Mouse (Mus musculus) intestine, postnatal 0 days (tissue): Measurements from ENCODE around the gene Gm21936. TPM values are rescaled to one million over a fixed set of nuclear protein-coding genes. Genes with fewer than 3 reads are reported as not detected.
"Not testable (repeated sequence)": the region's sequence is repeated elsewhere in the genome, so short reads cannot be mapped to it uniquely, and the experiment has no call there.

Experiments
- ATAC-seq: fragments of 200-750 bp; cut with Nextera tagmentation; 2 replicates; pipeline ENCODE4 v1.8.0; 2017; ENCODE audit warnings: mild to moderate bottlenecking, moderate TSS enrichment, moderate library complexity
- H3K27ac ChIP-seq: fragments of 300-500 bp; sonication (generic); 2 replicates; pipeline ENCODE4 v1.5.1; 2014; ENCODE audit warnings: mild to moderate bottlenecking, low read depth, low read length, moderate library complexity
- H3K27me3 ChIP-seq: fragments of 300-500 bp; sonication (generic); replicated peaks from 2 replicates; pipeline ENCODE4 v1.6.1; 2014; ENCODE audit warnings: low read length, mixed read lengths; ENCODE audit not compliant: control insufficient read depth, insufficient read depth
- H3K36me3 ChIP-seq: fragments of 300-500 bp; sonication (generic); 2 replicates; pipeline ENCODE4 v1.6.1; 2014; ENCODE audit warnings: mild to moderate bottlenecking, moderate library complexity; ENCODE audit not compliant: control insufficient read depth, insufficient read depth
- H3K4me1 ChIP-seq: fragments of 300-500 bp; sonication (generic); replicated peaks from 2 replicates; pipeline ENCODE4 v1.6.1; 2014; ENCODE audit warnings: antibody characterized with exemption, low read length, mixed read lengths; ENCODE audit not compliant: control insufficient read depth, insufficient read depth
- H3K4me2 ChIP-seq: fragments of 300-500 bp; sonication (generic); replicated peaks from 2 replicates; pipeline ENCODE4 v1.6.1; 2014; ENCODE audit warnings: low read depth, mild to moderate bottlenecking, moderate library complexity
- H3K4me3 ChIP-seq: fragments of 300-500 bp; sonication (generic); 2 replicates; pipeline ENCODE4 v1.5.1; 2014; ENCODE audit warnings: low read depth, low read length
- H3K9ac ChIP-seq: fragments of 300-500 bp; sonication (generic); 2 replicates; pipeline ENCODE4 v1.6.1; 2014; ENCODE audit warnings: mild to moderate bottlenecking, low read depth, low read length
- H3K9me3 ChIP-seq: fragments of 300-500 bp; sonication (generic); 2 replicates; pipeline ENCODE4 v1.6.1; 2016; ENCODE audit warnings: mixed run types; ENCODE audit not compliant: control insufficient read depth
- WGBS: fragments of 180-500 bp; shearing (Covaris S2); extraction: QIAGEN DNeasy Blood & Tissue Kit; methylation state at CpG from one replicate; pipeline ENCODE4 v1.1.7; 2014; 5-methylcytosine and 5-hydroxymethylcytosine counted together
- polyA plus RNA-seq: library from polyadenylated mRNA; unstranded; fragments of >200 nt; fragmentation: Nextera tagmentation; extraction: Ambion mirVana; gene quantifications from 2 replicates; pipeline ENCODE4 v1.2.1, GENCODE M21; 2015

The Gm21936 gene
- polyA plus RNA-seq, result not detected in 2 replicates

DNA sequence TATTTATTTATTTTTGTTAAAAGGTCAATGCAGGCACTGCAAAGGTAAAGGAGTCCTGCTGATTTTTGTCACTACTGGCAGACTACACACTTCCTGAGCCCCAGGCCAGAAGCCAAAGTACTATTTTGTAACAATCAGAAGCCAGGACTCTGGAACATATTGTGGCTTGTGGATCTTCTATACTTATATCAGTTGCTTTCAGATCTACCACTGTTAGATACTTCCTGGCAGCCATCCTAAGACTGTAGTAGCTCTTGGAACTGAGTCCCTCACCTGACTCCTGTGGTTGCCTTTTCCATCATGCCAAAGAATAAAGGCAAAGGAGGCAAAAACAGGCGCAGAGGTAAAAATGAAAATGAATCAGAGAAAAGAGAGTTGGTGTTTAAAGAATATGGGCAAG is at the start of gene Gm21936:
TSS of gene Gm21936 (plus strand) at position 301 of the 400 bp plus-strand sequence.
- not testable (repeated sequence) for H3K36me3 ChIP-seq, H3K9ac ChIP-seq, H3K4me3 ChIP-seq, H3K4me1 ChIP-seq, H3K27me3 ChIP-seq, ATAC-seq, H3K4me2 ChIP-seq, H3K27ac ChIP-seq, H3K9me3 ChIP-seq
- 91% methylated on average over 1 of the region's 1 CpGs for WGBS

DNA sequence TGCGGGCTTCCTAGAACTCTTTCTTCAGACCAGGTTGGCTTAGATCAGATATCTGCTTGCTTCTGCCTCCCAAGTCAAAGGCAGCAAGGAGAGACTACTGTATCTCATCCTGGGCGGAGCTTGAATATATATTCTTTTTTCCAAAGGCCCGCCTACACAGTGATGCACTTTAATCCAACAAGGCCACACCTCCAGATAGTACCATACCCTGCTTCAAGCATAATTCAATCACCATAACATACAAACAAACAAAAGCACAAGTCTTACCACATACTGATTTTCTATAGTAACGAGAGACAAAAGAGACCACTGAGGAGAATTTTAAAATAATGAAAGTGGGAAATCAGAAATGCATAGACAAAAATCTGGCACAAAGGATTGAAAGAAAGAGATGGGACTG is 19.7 kb upstream of the Gm21936 start, which contains the start of gene Gm21319:
TSS of gene Gm21319 (minus strand) at position 101 of the 400 bp plus-strand sequence.
- not testable (repeated sequence) for H3K4me2 ChIP-seq, H3K4me1 ChIP-seq, H3K9ac ChIP-seq, H3K27ac ChIP-seq, H3K9me3 ChIP-seq, H3K4me3 ChIP-seq, H3K27me3 ChIP-seq, ATAC-seq, H3K36me3 ChIP-seq
- WGBS, result 92% methylated on average over 4 of the region's 4 CpGs

DNA sequence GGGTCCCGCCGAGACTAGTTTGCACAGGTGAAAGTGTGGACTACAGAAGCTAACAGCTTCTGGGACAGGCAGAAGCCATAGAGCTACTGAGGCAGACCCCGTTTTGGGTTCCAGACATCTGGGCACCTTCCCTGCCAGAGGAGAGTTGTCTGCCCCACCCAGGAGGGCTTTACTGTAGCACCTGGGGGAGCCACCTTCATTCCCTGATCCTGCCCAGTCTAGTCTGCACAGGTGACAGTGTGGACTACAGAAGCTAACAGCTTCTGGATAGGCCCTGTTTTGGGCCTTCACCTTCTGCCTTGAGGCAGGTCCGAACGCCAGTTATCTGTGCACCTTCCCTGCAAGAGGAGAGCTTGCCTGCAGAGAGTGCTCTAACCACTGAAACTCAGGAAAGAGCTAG is 2.7 kb downstream of the Gm21936 start:
- H3K27me3 ChIP-seq, H3K9ac ChIP-seq, H3K36me3 ChIP-seq, H3K4me2 ChIP-seq, H3K4me3 ChIP-seq, H3K4me1 ChIP-seq, H3K9me3 ChIP-seq, H3K27ac ChIP-seq, ATAC-seq: not testable (repeated sequence)
- 92% methylated on average over 5 of the region's 5 CpGs for WGBS

DNA sequence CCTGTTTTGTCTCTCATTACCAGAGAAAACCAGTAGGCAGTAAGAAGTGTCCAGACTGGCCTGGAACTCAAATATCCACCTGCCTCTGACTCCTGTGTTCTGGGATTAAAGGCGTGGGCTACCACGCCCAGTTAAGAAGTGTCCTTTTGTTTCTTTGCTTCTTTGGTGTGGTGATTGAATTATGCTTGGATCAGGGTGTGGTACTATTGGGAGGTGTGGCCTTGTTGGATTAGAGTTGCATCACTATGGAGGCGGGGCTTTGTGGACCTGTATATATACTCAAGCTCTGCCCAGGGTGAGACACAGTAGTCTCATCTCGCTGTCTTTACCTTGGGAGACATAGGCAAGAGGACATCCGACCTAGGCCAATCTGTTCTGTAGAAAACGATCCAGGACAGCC is 21.0 kb downstream of the Gm21936 start, which contains the start of gene BB287469:
TSS of gene BB287469 (plus strand) at position 301 of the 400 bp plus-strand sequence.
- not testable (repeated sequence) for ATAC-seq, H3K36me3 ChIP-seq, H3K4me1 ChIP-seq, H3K9me3 ChIP-seq, H3K4me3 ChIP-seq, H3K27ac ChIP-seq, H3K27me3 ChIP-seq, H3K4me2 ChIP-seq, H3K9ac ChIP-seq
- WGBS, result 84% methylated on average over 4 of the region's 6 CpGs

DNA sequence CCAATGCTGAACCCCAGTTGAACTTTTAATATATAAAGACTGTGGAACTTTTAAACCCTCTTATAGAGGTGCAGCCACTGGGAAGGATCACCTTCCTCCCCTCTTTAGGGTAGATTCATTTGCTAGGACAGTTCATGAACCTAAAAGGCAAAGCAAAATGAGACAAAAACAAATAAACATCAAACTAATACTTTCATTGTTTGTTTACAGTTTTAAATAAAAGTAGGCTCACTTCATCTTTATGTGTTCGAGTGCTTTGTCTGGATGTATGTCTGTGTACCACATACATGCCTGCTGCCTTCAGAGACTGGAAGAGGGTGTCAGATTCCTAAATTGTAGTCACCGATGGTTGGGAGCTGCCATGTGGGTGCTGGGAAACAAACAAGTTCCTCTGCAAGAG is 46.9 kb downstream of the Gm21936 start, which contains the start of gene Gm2001:
TSS of gene Gm2001 (minus strand) at position 101 of the 400 bp plus-strand sequence.
- not testable (repeated sequence) for H3K27ac ChIP-seq, H3K9me3 ChIP-seq
- 72% methylated on average over 1 of the region's 2 CpGs for WGBS

More for the DNA sequence above, 46.9 kb downstream of the Gm21936 start, which contains the start of gene Gm2001:
- H3K36me3 ChIP-seq, H3K27me3 ChIP-seq, H3K4me3 ChIP-seq, H3K9ac ChIP-seq, H3K4me2 ChIP-seq, H3K4me1 ChIP-seq, ATAC-seq: not testable (repeated sequence)

Other genes starting within 250 kb of the Gm21936 start
- not detected in 2 replicates for gene Oog1, start 192.8 kb upstream of the Gm21936 start, polyA plus RNA-seq
- not detected in 2 replicates for gene Gm4027, start 176.6 kb upstream of the Gm21936 start, polyA plus RNA-seq
- not detected in 2 replicates for gene Gm16381, start 150.9 kb upstream of the Gm21936 start, polyA plus RNA-seq
- gene Gm21319, start 19.8 kb upstream of the Gm21936 start, polyA plus RNA-seq, result not detected in 2 replicates
- not detected in 2 replicates for gene BB287469, start 21.1 kb downstream of the Gm21936 start, polyA plus RNA-seq
- gene Gm2001, start 46.8 kb downstream of the Gm21936 start, polyA plus RNA-seq, result not detected in 2 replicates
- not detected in 2 replicates for gene Gm2016, start 78.6 kb downstream of the Gm21936 start, polyA plus RNA-seq
- gene Gm2022, start 99.9 kb downstream of the Gm21936 start, polyA plus RNA-seq, result not detected in 2 replicates
- not detected in 2 replicates for gene Gm2035, start 124.3 kb downstream of the Gm21936 start, polyA plus RNA-seq
- not detected in 2 replicates for gene Gm2042, start 158.6 kb downstream of the Gm21936 start, polyA plus RNA-seq
- not detected in 2 replicates for gene Gm2075, start 216.3 kb downstream of the Gm21936 start, polyA plus RNA-seq
- not detected in 2 replicates for gene Gm6803, start 223.3 kb downstream of the Gm21936 start, polyA plus RNA-seq
- gene Gm2056, start 231.5 kb downstream of the Gm21936 start, polyA plus RNA-seq, result not detected in 2 replicates